Mouse (Mus musculus) midbrain, embryonic 12.5 days (tissue): ENCODE measurements at regions not wholly inside any gene's neighbourhood (a gene's known extent, or its start where the extent isn't known, plus 50 kb on each side); places are given as distances from the start of the nearest gene placed in this dataset.

Experiments used
- ATAC-seq: fragments of 200-750 bp; cut with Nextera tagmentation; 2 replicates; pipeline ENCODE4 v1.8.0; 2017; ENCODE audit warnings: low read depth, moderate TSS enrichment, moderate library complexity; ENCODE audit not compliant: low FRiP score
- H3K27ac ChIP-seq: fragments of 300-500 bp; sonication (generic); replicated peaks from 2 replicates; pipeline ENCODE4 v1.5.1; 2016; ENCODE audit warnings: mild to moderate bottlenecking
- H3K27me3 ChIP-seq: fragments of 300-500 bp; sonication (generic); 2 replicates; pipeline ENCODE4 v1.6.1; 2016; ENCODE audit warnings: mild to moderate bottlenecking
- H3K36me3 ChIP-seq: fragments of 300-500 bp; sonication (generic); 2 replicates; pipeline ENCODE4 v1.6.1; 2016
- H3K4me1 ChIP-seq: fragments of 300-500 bp; sonication (generic); 2 replicates; pipeline ENCODE4 v1.6.1; 2016
- H3K4me2 ChIP-seq: fragments of 300-500 bp; sonication (generic); replicated peaks from 2 replicates; pipeline ENCODE4 v1.6.1; 2016; ENCODE audit warnings: mild to moderate bottlenecking, moderate library complexity
- H3K4me3 ChIP-seq: fragments of 300-500 bp; sonication (generic); 2 replicates; pipeline ENCODE4 v1.5.1; 2016; ENCODE audit warnings: mild to moderate bottlenecking
- H3K9ac ChIP-seq: fragments of 300-500 bp; sonication (generic); replicated peaks from 2 replicates; pipeline ENCODE4 v1.6.1; 2016; ENCODE audit warnings: mild to moderate bottlenecking, moderate library complexity
- H3K9me3 ChIP-seq: fragments of 300-500 bp; sonication (generic); 2 replicates; pipeline ENCODE4 v1.6.1; 2016; ENCODE audit warnings: mild to moderate bottlenecking
- WGBS: fragments of 180-500 bp; shearing (Covaris S2); methylation state at CpG from one replicate; pipeline ENCODE4 v1.1.7; 2016; 5-methylcytosine and 5-hydroxymethylcytosine counted together

GRCm38 (mm10) chr1:186237556-186237955, 120.4 kb upstream of the Lyplal1 start:
- no peaks in the 10 kb centered on the region for H3K9me3 ChIP-seq
- WGBS = 73% methylated on average over 6 of the region's 6 CpGs

DNA sequence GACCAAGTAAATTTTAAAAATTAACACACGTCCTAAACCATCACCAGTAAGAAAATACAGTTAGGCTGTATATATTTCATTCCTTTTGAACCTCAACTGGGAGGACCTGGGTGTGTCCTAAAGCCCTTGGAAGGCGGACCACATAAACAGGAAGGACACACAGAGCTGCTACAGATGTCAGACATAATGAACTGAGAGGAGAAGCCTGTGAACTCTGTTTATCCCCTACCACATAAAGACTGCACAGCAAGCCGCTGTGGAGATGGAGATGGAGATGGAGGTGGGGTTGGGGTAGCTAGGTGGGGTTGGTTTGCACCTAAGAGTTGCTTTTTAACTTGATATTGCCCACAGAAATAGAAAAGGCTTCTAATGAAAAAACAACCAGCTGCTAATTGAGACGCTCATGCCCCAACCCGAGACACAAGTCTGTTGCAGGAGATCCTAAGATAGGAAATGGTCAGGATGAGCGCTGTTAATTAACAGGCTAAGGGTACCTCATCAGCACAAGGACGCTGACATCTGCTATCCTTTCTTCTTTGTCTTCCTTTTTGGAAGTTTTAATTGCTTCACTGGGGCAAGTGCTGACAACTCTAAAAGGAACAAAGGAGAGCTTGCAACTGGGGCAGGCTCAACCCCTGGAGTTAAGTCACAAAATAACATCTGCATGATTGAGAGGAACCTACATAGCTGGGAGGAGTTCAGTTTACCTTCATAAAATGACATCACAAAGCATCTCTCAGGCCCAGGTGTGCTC, 119.3 kb upstream of the Lyplal1 start:
- H3K27me3 ChIP-seq = no peaks in the 10 kb centered on the region
- no peak overlapping the region for H3K27ac ChIP-seq
- 50% methylated on average over 7 of the region's 7 CpGs for WGBS
- no peaks in the 10 kb centered on the region for H3K4me1 ChIP-seq
- H3K9ac ChIP-seq = no peak overlapping the region
- no peak overlapping the region for H3K4me3 ChIP-seq
- no peaks in the 10 kb centered on the region for H3K9me3 ChIP-seq
- no peak for ATAC-seq
- no peaks in the 10 kb centered on the region for H3K36me3 ChIP-seq
- no peak overlapping the region for H3K4me2 ChIP-seq

More at GRCm38 (mm10) chr1:186237556-186237955, 120.4 kb upstream of the Lyplal1 start:
- H3K9ac ChIP-seq = no peak overlapping the region
- H3K36me3 ChIP-seq = no peaks in the 10 kb centered on the region
- no peak overlapping the region for H3K4me3 ChIP-seq
- ATAC-seq = no peak
- H3K27ac ChIP-seq = no peak overlapping the region
- no peaks in the 10 kb centered on the region for H3K27me3 ChIP-seq
- no peaks in the 10 kb centered on the region for H3K4me1 ChIP-seq
- no peak overlapping the region for H3K4me2 ChIP-seq

- Histone ChIP-seq H3K36me3 (no peaks in the 10 kb centered on the region), H3K4me2 (no peak overlapping the region), H3K4me1 (no peaks in the 10 kb centered on the region), H3K27me3 (no peaks in the 10 kb centered on the region), H3K27ac (no peak overlapping the region), H3K4me3 (no peak overlapping the region), H3K9ac (no peak overlapping the region), H3K9me3 (no peaks in the 10 kb centered on the region)
- WGBS = 74% methylated on average over 6 of the region's 6 CpGs
- ATAC-seq = no peak
Measured at GRCm38 (mm10) chr1:186234536-186234935, 117.4 kb upstream of the Lyplal1 start.

DNA sequence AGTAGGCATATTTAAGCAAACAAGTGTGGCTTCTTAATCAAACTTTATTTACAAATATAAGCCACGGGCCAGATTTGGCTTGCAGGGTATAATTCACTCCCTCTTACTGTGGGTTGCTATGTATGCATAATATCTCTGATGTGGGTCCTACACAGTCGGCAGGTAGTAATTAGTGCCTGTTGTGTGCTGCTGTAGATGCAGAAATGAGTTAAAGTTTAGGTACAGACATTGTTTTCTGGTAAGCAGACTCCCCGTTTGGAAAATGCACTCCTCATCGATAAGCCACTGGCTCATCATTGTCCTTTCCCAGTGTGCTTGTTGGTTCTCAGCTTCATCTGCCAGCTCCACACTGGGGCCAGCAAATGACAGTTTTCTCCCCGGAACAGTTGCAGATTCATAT, 113.4 kb upstream of the Lyplal1 start:
- no peaks in the 10 kb centered on the region for H3K36me3 ChIP-seq
- H3K27ac ChIP-seq = no peak overlapping the region
- 81% methylated on average over 5 of the region's 5 CpGs for WGBS
- no peak overlapping the region for H3K4me3 ChIP-seq
- H3K4me2 ChIP-seq = no peak overlapping the region
- no peak for ATAC-seq
- no peaks in the 10 kb centered on the region for H3K4me1 ChIP-seq
- H3K9ac ChIP-seq = no peak overlapping the region
- no peaks in the 10 kb centered on the region for H3K9me3 ChIP-seq
- no peaks in the 10 kb centered on the region for H3K27me3 ChIP-seq

GRCm38 (mm10) chr1:186229856-186230255, 112.7 kb upstream of the Lyplal1 start:
- Histone ChIP-seq H3K27me3 (no peaks in the 10 kb centered on the region), H3K9me3 (no peaks in the 10 kb centered on the region), H3K4me1 (no peaks in the 10 kb centered on the region), H3K4me2 (no peak overlapping the region), H3K27ac (no peak overlapping the region), H3K9ac (no peak overlapping the region), H3K36me3 (no peaks in the 10 kb centered on the region), H3K4me3 (no peak overlapping the region)
- WGBS = 85% methylated on average over 6 of the region's 6 CpGs
- no peak for ATAC-seq

- ATAC-seq = no peak
Measured at GRCm38 (mm10) chr1:186228396-186228795, 111.3 kb upstream of the Lyplal1 start.

DNA sequence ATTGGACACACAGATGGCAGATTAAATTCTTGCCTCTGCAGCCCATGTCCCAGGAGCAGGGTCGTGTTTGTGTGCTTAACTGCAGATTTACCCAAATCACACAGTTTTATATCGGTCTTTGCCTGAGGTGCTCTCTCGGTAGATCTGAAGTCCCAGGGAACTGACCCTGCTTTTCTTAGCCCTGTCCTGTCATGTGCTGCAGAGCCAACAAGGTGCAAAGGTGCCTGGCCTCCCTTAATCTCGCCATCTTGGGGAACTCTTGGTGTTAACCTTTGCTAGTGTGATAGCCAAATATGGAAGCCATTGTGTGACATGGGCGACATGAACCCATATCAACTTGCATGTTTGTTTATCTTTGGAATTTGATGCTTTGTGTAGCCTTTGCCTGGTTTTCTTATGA, 107.1 kb upstream of the Lyplal1 start:
- H3K27me3 ChIP-seq = no peaks in the 10 kb centered on the region
- no peak overlapping the region for H3K4me3 ChIP-seq
- H3K9me3 ChIP-seq = no peaks in the 10 kb centered on the region
- 0 out of 2 replicates have a peak, but pooled peaks cover 6% of the 10 kb centered on the region for H3K4me1 ChIP-seq
- H3K9ac ChIP-seq = no peak overlapping the region
- no peaks in the 10 kb centered on the region for H3K36me3 ChIP-seq
- no peak for ATAC-seq
- no peak overlapping the region for H3K4me2 ChIP-seq
- H3K27ac ChIP-seq = no peak overlapping the region
- WGBS = 68% methylated on average over 5 of the region's 5 CpGs

More at GRCm38 (mm10) chr1:186228396-186228795, 111.3 kb upstream of the Lyplal1 start:
- no peaks in the 10 kb centered on the region for H3K27me3 ChIP-seq
- no peak overlapping the region for H3K4me3 ChIP-seq
- H3K9ac ChIP-seq = no peak overlapping the region
- H3K4me1 ChIP-seq = 0 out of 2 replicates have a peak, but pooled peaks cover 3% of the 10 kb centered on the region
- no peaks in the 10 kb centered on the region for H3K9me3 ChIP-seq
- no peak overlapping the region for H3K27ac ChIP-seq
- WGBS = 90% methylated on average over 4 of the region's 4 CpGs
- H3K4me2 ChIP-seq = no peak overlapping the region
- no peaks in the 10 kb centered on the region for H3K36me3 ChIP-seq

- Histone ChIP-seq H3K36me3 (no peaks in the 10 kb centered on the region), H3K9me3 (no peaks in the 10 kb centered on the region), H3K4me1 (0 out of 2 replicates have a peak, but pooled peaks cover 6% of the 10 kb centered on the region), H3K9ac (no peak overlapping the region), H3K4me3 (no peak overlapping the region), H3K4me2 (no peak overlapping the region), H3K27ac (no peak overlapping the region), H3K27me3 (no peaks in the 10 kb centered on the region)
- no peak for ATAC-seq
- WGBS = 38% methylated on average over 7 of the region's 7 CpGs
Measured at GRCm38 (mm10) chr1:186223417-186223816, 106.3 kb upstream of the Lyplal1 start.

GRCm38 (mm10) chr1:186218995-186219394, 101.9 kb upstream of the Lyplal1 start:
- H3K4me2 ChIP-seq = no peak overlapping the region
- WGBS = 84% methylated on average over 4 of the region's 4 CpGs
- no peaks in the 10 kb centered on the region for H3K27me3 ChIP-seq
- no peak for ATAC-seq
- no peaks in the 10 kb centered on the region for H3K36me3 ChIP-seq
- H3K4me1 ChIP-seq = peaks cover 12% of the 10 kb centered on the region; the same call in 1 of the 2 replicates
- no peak overlapping the region for H3K9ac ChIP-seq
- no peak overlapping the region for H3K4me3 ChIP-seq
- no peaks in the 10 kb centered on the region for H3K9me3 ChIP-seq
- H3K27ac ChIP-seq = no peak overlapping the region

DNA sequence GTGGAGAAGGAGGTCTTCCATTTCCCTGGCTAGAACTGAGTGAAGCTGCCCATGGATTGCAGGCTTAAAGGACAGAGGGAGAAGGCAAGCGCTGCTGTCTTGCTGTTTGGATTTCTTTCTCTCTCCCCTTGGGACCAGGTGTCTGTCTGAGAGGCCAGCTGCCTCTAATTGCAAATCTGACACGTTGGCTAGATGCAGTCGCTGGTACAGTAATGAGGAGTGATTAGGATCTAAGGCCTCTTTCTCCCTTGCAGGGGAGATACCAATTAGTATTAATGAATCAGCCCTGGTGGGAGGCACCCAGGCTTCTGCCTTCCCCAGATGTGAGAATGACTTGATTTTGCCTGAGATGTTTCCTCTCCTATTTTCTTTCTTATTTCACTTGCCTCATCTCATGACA, 100.1 kb upstream of the Lyplal1 start:
- Histone ChIP-seq H3K27me3 (no peaks in the 10 kb centered on the region), H3K9ac (no peak overlapping the region), H3K4me1 (peaks cover 6% of the 10 kb centered on the region; the same call in 1 of the 2 replicates), H3K4me3 (no peak overlapping the region), H3K9me3 (no peaks in the 10 kb centered on the region), H3K4me2 (no peak overlapping the region), H3K27ac (no peak overlapping the region), H3K36me3 (no peaks in the 10 kb centered on the region)
- WGBS = 25% methylated on average over 3 of the region's 3 CpGs
- peak; percentile 85 for ATAC-seq

GRCm38 (mm10) chr1:186204151-186204550, 87.0 kb upstream of the Lyplal1 start:
- no peak for ATAC-seq
- no peak overlapping the region for H3K4me2 ChIP-seq

GRCm38 (mm10) chr1:186202536-186202935, 85.4 kb upstream of the Lyplal1 start:
- no peak overlapping the region for H3K27ac ChIP-seq
- H3K36me3 ChIP-seq = no peaks in the 10 kb centered on the region
- ATAC-seq = no peak
- no peaks in the 10 kb centered on the region for H3K9me3 ChIP-seq
- no peak overlapping the region for H3K4me3 ChIP-seq
- no peak overlapping the region for H3K9ac ChIP-seq
- no peak overlapping the region for H3K4me2 ChIP-seq
- no peaks in the 10 kb centered on the region for H3K27me3 ChIP-seq
- no peaks in the 10 kb centered on the region for H3K4me1 ChIP-seq

More at GRCm38 (mm10) chr1:186204151-186204550, 87.0 kb upstream of the Lyplal1 start:
- Histone ChIP-seq H3K9me3 (no peaks in the 10 kb centered on the region), H3K4me3 (no peak overlapping the region), H3K9ac (no peak overlapping the region), H3K27ac (no peak overlapping the region), H3K36me3 (no peaks in the 10 kb centered on the region), H3K4me1 (no peaks in the 10 kb centered on the region), H3K27me3 (no peaks in the 10 kb centered on the region)
- 92% methylated on average over 1 of the region's 1 CpGs for WGBS

GRCm38 (mm10) chr1:186198391-186198790, 81.3 kb upstream of the Lyplal1 start:
- Histone ChIP-seq H3K9me3 (no peaks in the 10 kb centered on the region), H3K27me3 (no peaks in the 10 kb centered on the region), H3K27ac (no peak overlapping the region), H3K4me1 (no peaks in the 10 kb centered on the region), H3K4me3 (no peak overlapping the region), H3K4me2 (no peak overlapping the region), H3K9ac (no peak overlapping the region), H3K36me3 (no peaks in the 10 kb centered on the region)
- WGBS = 86% methylated on average over 1 of the region's 1 CpGs
- no peak for ATAC-seq
